9 mouse cellular contexts compared by ENCODE assay signal in genomic region chr14:24501256-24501655, GRCm38 (mm10). TPM values are rescaled to one million over a fixed set of nuclear protein-coding genes. Genes with fewer than 3 reads are reported as not detected.
A peak's percentile ranks its signal among the peaks of the same experiment; 100 is the strongest.
DNase-seq lines count a peak whose midpoint lies in the region; ATAC-seq lines count a peak whose summit lies in the region.
"Had no signal": no experiment of that assay in that cellular context is flagged by ENCODE, and none has a peak within 500 bp of the region (broad histone marks: within the 10 kb centered on the region; RNA-seq: fewer than 3 reads in every experiment).

No protein-coding gene starts in this region.

- no peak overlapping the region for H3K4me3 ChIP-seq in kidney, embryonic 15.5 days (replicated peaks)
- H3K4me3 ChIP-seq in embryonic facial prominence, embryonic 13.5 days = no peak overlapping the region
- no peak overlapping the region for H3K4me3 ChIP-seq in hindbrain, embryonic 15.5 days
- no peak overlapping the region for H3K4me3 ChIP-seq in neural tube, embryonic 12.5 days
- H3K4me3 ChIP-seq: erythroblast, embryonic 14.5 days had no signal

- peaks cover 9% of the 10 kb centered on the region for H3K4me1 ChIP-seq in kidney, embryonic 15.5 days
- peaks cover 17% of the 10 kb centered on the region for H3K4me1 ChIP-seq in embryonic facial prominence, embryonic 13.5 days
- peaks cover 13% of the 10 kb centered on the region for H3K4me1 ChIP-seq in hindbrain, embryonic 15.5 days (replicated peaks)
- H3K4me1 ChIP-seq in neural tube, embryonic 12.5 days = peaks cover 12% of the 10 kb centered on the region

- DNase-seq in kidney, postnatal 36 days = no peak
- DNase-seq in natural killer cell, adult 2 months (ENCODE audit: low spot score in 2 of 2) = no peak
- DNase-seq in ovary, postnatal 36 days (ENCODE audit: low spot score) = no peak
- no peak for DNase-seq in right cerebral cortex, postnatal 10 days (ENCODE audit: low spot score in 2 of 2)

- H3K36me3 ChIP-seq in kidney, embryonic 15.5 days = peaks cover 38% of the 10 kb centered on the region
- peaks cover 34% of the 10 kb centered on the region for H3K36me3 ChIP-seq in embryonic facial prominence, embryonic 13.5 days
- peaks cover 24% of the 10 kb centered on the region for H3K36me3 ChIP-seq in hindbrain, embryonic 15.5 days
- H3K36me3 ChIP-seq in neural tube, embryonic 12.5 days = peaks cover 34% of the 10 kb centered on the region

- 57% methylated on average over 4 of the region's 4 CpGs for WGBS in kidney, embryonic 15.5 days
- 50% methylated on average over 4 of the region's 4 CpGs for WGBS in embryonic facial prominence, embryonic 13.5 days
- WGBS in hindbrain, embryonic 15.5 days = 30% methylated on average over 4 of the region's 4 CpGs
- WGBS in neural tube, embryonic 12.5 days = 46% methylated on average over 4 of the region's 4 CpGs

- H3K27me3 ChIP-seq in kidney, embryonic 15.5 days = no peaks in the 10 kb centered on the region
- H3K27me3 ChIP-seq in embryonic facial prominence, embryonic 13.5 days = no peaks in the 10 kb centered on the region
- no peaks in the 10 kb centered on the region for H3K27me3 ChIP-seq in hindbrain, embryonic 15.5 days
- H3K27me3 ChIP-seq in neural tube, embryonic 12.5 days (replicated peaks) = no peaks in the 10 kb centered on the region

- peak overlapping the region; percentile 82 for H3K27ac ChIP-seq in kidney, embryonic 15.5 days
- peak overlapping the region; percentile 73 for H3K27ac ChIP-seq in embryonic facial prominence, embryonic 13.5 days
- H3K27ac ChIP-seq in hindbrain, embryonic 15.5 days (replicated peaks) = peak overlapping the region; percentile 89
- peak overlapping the region; percentile 74 for H3K27ac ChIP-seq in neural tube, embryonic 12.5 days

- peak overlapping the region; percentile 38; the same call in 1 of the 2 replicates for H3K9ac ChIP-seq in kidney, embryonic 15.5 days
- H3K9ac ChIP-seq in embryonic facial prominence, embryonic 13.5 days = peak overlapping the region; percentile 64
- H3K9ac ChIP-seq in hindbrain, embryonic 15.5 days = 0 out of 2 replicates have a peak overlapping the region, but pooled peaks have one; percentile 18
- H3K9ac ChIP-seq in neural tube, embryonic 12.5 days = peak overlapping the region; percentile 46; the same call in 1 of the 2 replicates

- H3K9me3 ChIP-seq in kidney, embryonic 15.5 days (replicated peaks) = no peaks in the 10 kb centered on the region
- no peaks in the 10 kb centered on the region for H3K9me3 ChIP-seq in embryonic facial prominence, embryonic 13.5 days
- no peaks in the 10 kb centered on the region for H3K9me3 ChIP-seq in hindbrain, embryonic 15.5 days
- no peaks in the 10 kb centered on the region for H3K9me3 ChIP-seq in neural tube, embryonic 12.5 days

- H3K4me2 ChIP-seq in kidney, embryonic 15.5 days = peak overlapping the region; percentile 45; the same call in 1 of the 2 replicates
- 0 out of 2 replicates have a peak overlapping the region, but pooled peaks have one; percentile 50 for H3K4me2 ChIP-seq in embryonic facial prominence, embryonic 13.5 days
- no peak overlapping the region for H3K4me2 ChIP-seq in hindbrain, embryonic 15.5 days
- no peak overlapping the region; the same call in 1 of the 2 replicates for H3K4me2 ChIP-seq in neural tube, embryonic 12.5 days (replicated peaks)

- ATAC-seq in kidney, embryonic 15.5 days (replicated peaks; ENCODE audit: low FRiP score) = no peak
- no peak for ATAC-seq in embryonic facial prominence, embryonic 13.5 days (ENCODE audit: insufficient number of reproducible peaks, insufficient read depth, low FRiP score, low TSS enrichment, low read depth)
- no peak for ATAC-seq in hindbrain, embryonic 15.5 days (ENCODE audit: low FRiP score, low read depth)
- ATAC-seq in neural tube, embryonic 12.5 days (ENCODE audit: low FRiP score, low read depth) = no peak

RNA-seq across cellular contexts. Expression of gene Rps24, which starts 14.3 kb away (rescaled TPM):
- 959 and 1,016 TPM in 2 replicates for polyA plus RNA-seq in kidney, embryonic 15.5 days (2015; fragmentation: Nextera tagmentation; extraction: Ambion mirVana)
- 1,123 and 1,186 TPM in 2 replicates for polyA plus RNA-seq in embryonic facial prominence, embryonic 13.5 days (2015; fragmentation: Nextera tagmentation; extraction: Ambion mirVana)
- 520 and 607 TPM in 2 replicates for polyA plus RNA-seq in hindbrain, embryonic 15.5 days (2015; fragmentation: Nextera tagmentation; extraction: Ambion mirVana)
- polyA plus RNA-seq in neural tube, embryonic 12.5 days (2016; fragmentation: Nextera tagmentation; extraction: Ambion mirVana) = 871 and 874 TPM in 2 replicates

RNA-seq across cellular contexts. Expression of gene Polr3a, which starts 14.4 kb away (rescaled TPM):
- polyA plus RNA-seq in kidney, embryonic 15.5 days (2015; fragmentation: Nextera tagmentation; extraction: Ambion mirVana) = 19.0 and 20.4 TPM in 2 replicates
- polyA plus RNA-seq in embryonic facial prominence, embryonic 13.5 days (2015; fragmentation: Nextera tagmentation; extraction: Ambion mirVana) = 22.0 and 24.3 TPM in 2 replicates
- polyA plus RNA-seq in hindbrain, embryonic 15.5 days (2015; fragmentation: Nextera tagmentation; extraction: Ambion mirVana) = 18.0 and 20.1 TPM in 2 replicates
- 20.8 and 21.9 TPM in 2 replicates for polyA plus RNA-seq in neural tube, embryonic 12.5 days (2016; fragmentation: Nextera tagmentation; extraction: Ambion mirVana)

Comparison
In these comparisons a context has a peak if more than half of its experiments do, and no peak if none do; other contexts are left out.
1. H3K4me2 ChIP-seq: peak in kidney, embryonic 15.5 days (single experiment) and embryonic facial prominence, embryonic 13.5 days (single experiment); none in hindbrain, embryonic 15.5 days (single experiment) and neural tube, embryonic 12.5 days (single experiment).
2. Peak in every context shown above with its lines, with median percentiles within 50 percentile points of each other: H3K27ac ChIP-seq and H3K9ac ChIP-seq.